Mouse (Mus musculus) kidney, adult 8-10 months (tissue): ENCODE results near the gene Cbfa2t3.

Source experiments
- DNase-seq, 2 experiments: peaks; one replicate each; pipeline ENCODE4 v3.0.0; 2022

Cbfa2t3 gene

DNA sequence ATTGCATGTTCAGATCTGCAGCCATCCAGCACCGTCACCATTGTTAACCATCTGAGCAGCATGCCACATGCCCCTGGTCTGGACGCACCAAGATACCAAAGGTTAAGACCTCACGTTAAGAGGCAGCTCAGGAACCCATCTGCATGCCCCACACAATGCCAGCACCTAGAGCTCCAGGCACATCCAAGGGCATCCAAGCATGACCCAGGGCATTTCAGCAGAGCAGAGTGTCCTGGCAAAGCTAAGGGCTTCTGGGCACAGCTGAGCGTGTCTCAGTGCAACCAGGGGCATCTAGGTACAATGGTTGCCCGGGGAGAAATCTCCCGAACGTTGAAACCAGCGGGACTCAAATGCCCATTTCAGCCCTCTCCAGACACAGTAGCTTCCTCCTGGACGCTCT is 98.2 kb downstream of the Cbfa2t3 start:
- DNase-seq, result peak; percentile 77 to 80

DNA sequence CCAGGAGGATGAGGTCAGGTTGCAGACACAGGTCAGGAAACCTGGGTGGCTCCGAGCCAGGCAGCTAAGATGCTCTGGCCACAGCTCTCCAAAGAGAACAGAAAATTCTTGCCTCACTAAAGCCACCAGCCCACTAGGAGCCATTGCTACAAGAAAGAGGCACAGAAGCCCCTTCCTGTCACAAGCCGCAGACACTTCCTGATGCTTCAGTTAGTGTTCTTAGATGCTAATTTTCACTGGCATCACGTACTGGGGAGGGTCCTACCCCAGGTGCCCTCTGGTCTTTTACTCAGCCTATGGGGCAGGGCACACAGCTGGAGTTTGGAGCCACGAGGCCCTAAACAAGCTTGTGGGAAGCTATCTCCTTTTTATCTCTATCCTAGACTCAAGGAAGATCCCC is 102.9 kb downstream of the Cbfa2t3 start:
- DNase-seq, result no peak

- DNase-seq, result no peak
Measured at GRCm38 (mm10) chr8:122593783-122594507, 105.0 kb downstream of the Cbfa2t3 start.

- no peak for DNase-seq
Measured at GRCm38 (mm10) chr8:122593240-122593639, 105.7 kb downstream of the Cbfa2t3 start.

GRCm38 (mm10) chr8:122586749-122587148 is 112.2 kb downstream of the Cbfa2t3 start:
- no peak for DNase-seq

DNA sequence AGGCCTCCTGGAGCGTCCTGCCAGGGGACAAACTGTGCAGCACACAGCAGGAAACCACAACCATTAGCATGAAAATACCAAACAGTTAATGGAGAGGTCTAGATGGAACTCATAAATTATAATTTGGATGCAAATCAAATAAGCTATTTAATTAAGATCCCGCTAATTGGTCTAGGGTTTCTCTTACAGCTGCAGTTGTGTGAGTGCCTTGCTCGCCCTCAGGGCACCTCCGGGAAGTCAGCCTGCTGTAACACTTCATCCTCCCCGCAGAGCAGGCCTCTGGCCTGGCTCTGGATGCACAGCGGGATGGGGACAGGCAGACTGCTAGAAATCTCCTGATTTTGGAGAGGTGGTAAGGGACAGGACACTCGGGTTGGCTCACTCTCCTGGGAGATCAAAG is 112.7 kb downstream of the Cbfa2t3 start:
- no peak for DNase-seq

DNA sequence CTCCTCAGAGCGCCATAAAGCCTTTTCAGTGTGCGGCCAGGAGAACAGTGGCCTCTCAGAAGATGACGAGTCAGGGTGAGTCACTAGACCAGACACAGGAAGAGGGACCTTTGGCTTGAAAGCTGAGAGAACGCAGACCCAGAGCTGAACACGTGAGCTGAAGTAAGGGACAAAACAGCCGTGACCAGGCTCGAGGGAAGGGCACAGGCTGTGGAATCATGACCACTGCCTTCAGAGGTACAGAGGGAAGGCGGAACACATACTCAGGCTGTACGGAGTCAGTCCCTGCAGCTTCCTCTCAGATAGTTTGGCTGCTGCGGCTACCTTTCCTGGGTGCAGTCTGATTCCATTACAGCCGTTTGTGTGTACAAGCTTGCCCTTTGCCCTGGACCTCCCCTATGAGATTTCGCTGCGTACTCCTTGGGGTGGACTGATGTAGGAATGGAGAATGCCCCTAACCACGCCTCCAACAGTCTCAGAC is 113.5 kb downstream of the Cbfa2t3 start:
- no peak for DNase-seq

- DNase-seq, result no peak
Measured at GRCm38 (mm10) chr8:122584981-122585380, 113.9 kb downstream of the Cbfa2t3 start.

- DNase-seq, result no peak
Measured at GRCm38 (mm10) chr8:122580926-122581325, 118.0 kb downstream of the Cbfa2t3 start.

DNA sequence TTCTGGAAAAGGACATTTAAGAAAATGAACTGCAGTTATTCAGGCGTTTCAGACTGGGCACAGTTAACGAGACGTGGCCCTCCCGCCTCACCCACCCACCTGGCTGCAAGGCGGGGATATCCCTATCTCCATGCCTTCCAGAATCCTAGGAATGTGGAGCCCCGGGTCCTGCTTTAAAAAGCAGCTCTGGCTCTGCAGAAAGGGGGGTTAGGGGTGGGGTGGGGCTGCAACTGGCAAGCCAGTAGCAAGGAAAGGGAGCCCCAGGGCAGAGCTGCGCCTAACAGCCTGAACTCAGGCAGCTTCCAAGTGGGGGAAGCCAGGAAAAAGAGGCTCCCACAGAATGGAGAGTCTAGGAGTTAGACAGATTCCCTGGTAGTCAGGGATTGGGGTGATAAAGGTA is 119.7 kb downstream of the Cbfa2t3 start:
- DNase-seq, result no peak

GRCm38 (mm10) chr8:122577116-122577515 is 121.8 kb downstream of the Cbfa2t3 start:
- no peak for DNase-seq

DNA sequence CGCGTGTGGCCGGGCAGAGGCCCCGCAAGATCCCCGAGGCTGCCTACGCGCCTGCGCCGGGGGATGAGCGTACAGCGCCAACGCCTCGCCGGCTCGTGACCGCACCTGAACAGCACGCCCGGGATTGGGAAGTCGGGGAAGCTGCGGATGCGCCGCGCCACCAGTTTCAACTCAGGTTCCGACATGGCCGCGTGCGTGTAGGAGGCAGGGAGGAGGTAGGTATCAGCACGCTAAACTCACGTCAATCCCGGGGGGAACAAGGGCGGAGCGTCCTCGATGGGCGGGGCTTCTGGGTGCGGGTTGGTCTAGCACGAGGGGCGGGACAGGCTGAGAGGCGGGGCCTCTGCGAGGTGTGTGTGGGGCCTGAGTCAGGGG is 122.3 kb downstream of the Cbfa2t3 start, which contains the start of gene Aprt:
Gene Aprt, minus strand, starts transcription at position 262 of the 375 bp plus-strand sequence.
- peak; percentile 95 to 98 for DNase-seq

DNA sequence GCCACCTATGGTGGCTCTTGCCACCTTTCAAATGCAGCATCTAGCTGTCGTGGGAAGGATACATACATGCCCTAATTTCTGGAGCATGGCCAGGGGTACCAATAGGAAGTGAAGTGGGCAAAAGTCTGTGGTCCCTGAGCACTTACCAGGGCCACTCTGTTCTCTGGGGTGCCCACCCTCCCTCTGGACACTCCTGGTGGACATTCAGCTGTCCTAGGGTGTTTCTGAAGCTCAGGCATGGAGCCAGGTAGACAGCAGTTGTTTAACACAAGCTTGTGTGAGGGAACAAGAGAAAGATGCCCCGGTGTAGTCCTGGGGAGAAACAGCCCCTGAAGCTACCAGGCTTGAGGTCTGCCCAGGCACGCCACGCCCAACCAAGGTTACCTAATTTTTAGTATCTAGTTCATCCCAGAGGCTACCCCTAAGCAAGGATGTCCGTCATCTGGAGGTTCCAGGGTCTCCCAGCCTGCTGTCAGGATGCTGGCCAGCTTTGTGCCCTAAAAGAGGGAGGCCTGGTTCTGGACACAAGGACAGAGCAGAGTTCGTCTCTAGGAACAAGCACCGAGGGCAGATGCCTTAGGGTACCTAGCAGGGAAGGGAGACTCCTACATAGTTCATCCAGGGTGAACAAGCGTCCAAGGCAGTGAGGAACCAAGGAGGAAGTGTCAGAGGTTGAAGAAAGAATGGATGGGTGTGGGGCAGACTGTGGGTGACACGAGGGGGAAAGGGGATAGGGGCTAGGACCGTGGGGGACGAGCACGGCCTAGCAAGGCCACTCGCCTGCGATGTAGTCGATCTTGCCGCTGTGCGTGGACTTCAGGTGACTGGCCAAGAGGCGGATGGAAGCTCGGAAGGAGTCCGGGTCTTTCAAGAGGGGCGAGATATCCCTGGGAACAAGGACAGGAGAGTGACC is 122.9 kb downstream of the Cbfa2t3 start:
- no peak for DNase-seq

GRCm38 (mm10) chr8:122575286-122575685 is 123.6 kb downstream of the Cbfa2t3 start:
- no peak for DNase-seq
